ENCODE assay signal across 25 mouse cellular contexts in the genomic region with DNA sequence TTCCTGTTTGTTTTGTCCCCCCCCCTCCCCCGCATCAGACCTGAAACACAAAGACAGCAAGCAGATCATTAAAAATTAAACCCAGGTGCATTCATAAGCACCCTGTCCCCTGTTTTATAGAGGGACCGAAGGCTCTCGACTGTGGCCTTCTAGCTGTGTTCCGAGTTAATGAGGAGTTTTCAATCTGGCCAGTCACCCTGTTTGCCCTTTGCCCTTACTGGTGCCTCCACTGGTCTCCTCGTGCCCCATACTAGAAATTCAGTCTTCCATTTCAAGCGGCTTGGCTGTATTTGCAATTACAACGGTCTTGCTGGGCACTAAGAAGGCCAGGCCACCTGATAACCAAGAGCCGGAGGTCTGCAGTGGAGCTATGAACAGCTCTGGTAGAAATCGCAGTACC.
DNase-seq lines count a peak whose midpoint lies in the region; ATAC-seq and TF ChIP-seq lines count a peak whose summit lies in the region.
"Had no signal": no experiment of that assay in that cellular context is flagged by ENCODE, and none has a peak within 500 bp of the region (broad histone marks: within the 10 kb centered on the region; RNA-seq: fewer than 3 reads in every experiment).

No protein-coding gene starts in this region.

- no peaks in the 10 kb centered on the region for H3K36me3 ChIP-seq in kidney, adult 2 months (ENCODE audit: control insufficient read depth, insufficient read depth, low read length)
- no peaks in the 10 kb centered on the region for H3K36me3 ChIP-seq in midbrain, embryonic 11.5 days (ENCODE audit: control insufficient read depth, insufficient read depth, low read length)
- H3K36me3 ChIP-seq in midbrain, embryonic 10.5 days: no peaks in the 10 kb centered on the region
- no peaks in the 10 kb centered on the region for H3K36me3 ChIP-seq in kidney, postnatal 0 days (ENCODE audit: insufficient read depth, low read length)
- H3K36me3 ChIP-seq: embryonic facial prominence, embryonic 10.5 days; embryonic facial prominence, embryonic 15.5 days; heart, embryonic 13.5 days; liver, embryonic 15.5 days; neural tube, embryonic 15.5 days had no signal

- WGBS in kidney, adult 2 months: 31% methylated on average over 9 of the region's 9 CpGs
- 55% methylated on average over 9 of the region's 9 CpGs for WGBS in midbrain, embryonic 11.5 days
- WGBS in midbrain, embryonic 10.5 days: 56% methylated on average over 9 of the region's 9 CpGs
- 36% methylated on average over 9 of the region's 9 CpGs for WGBS in kidney, postnatal 0 days

- H3K4me2 ChIP-seq in midbrain, embryonic 11.5 days: no peak overlapping the region
- H3K4me2 ChIP-seq in kidney, postnatal 0 days (ENCODE audit: low read length): no peak overlapping the region
- H3K4me2 ChIP-seq: embryonic facial prominence, embryonic 15.5 days; heart, embryonic 13.5 days; hindbrain, embryonic 14.5 days; liver, embryonic 15.5 days; lung, embryonic 14.5 days; neural tube, embryonic 15.5 days had no signal

- no peaks in the 10 kb centered on the region for H3K9me3 ChIP-seq in midbrain, embryonic 11.5 days (ENCODE audit: control insufficient read depth, low read length)
- H3K9me3 ChIP-seq in midbrain, embryonic 10.5 days (replicated peaks): no peaks in the 10 kb centered on the region
- H3K9me3 ChIP-seq in kidney, postnatal 0 days (replicated peaks; ENCODE audit: low read length): no peaks in the 10 kb centered on the region
- H3K9me3 ChIP-seq: embryonic facial prominence, embryonic 10.5 days; embryonic facial prominence, embryonic 15.5 days; heart, embryonic 13.5 days; liver, embryonic 15.5 days; neural tube, embryonic 15.5 days had no signal

- peak; percentile 23 for DNase-seq in kidney, adult 2 months
- no peak for DNase-seq in kidney, adult 18-20 months
- DNase-seq in midbrain, embryonic 11.5 days (ENCODE audit: low spot score, missing footprints): no peak
- DNase-seq in midbrain, embryonic 10.5 days (ENCODE audit: low spot score): no peak
- DNase-seq in kidney, postnatal 0 days (ENCODE audit: low spot score): peak; percentile 42
- peak; percentile 45 for DNase-seq in retina, postnatal 1 day
- no peak for DNase-seq in left cerebral cortex, adult 11 months (ENCODE audit: low spot score)
- DNase-seq: adrenal gland, postnatal 14 days; cerebellum, adult 11-12 months; cerebellum, adult 9-11 months; heart, postnatal 10 days; left cerebral cortex, postnatal 4 days; liver; lung, embryonic 14.5 days; lung, postnatal 14 days; right cerebral cortex, adult 18-20 months; spleen, adult 18-20 months; thymus, postnatal 14 days had no signal

- no peak for TF ChIP-seq CTCF in kidney, adult 2 months (conservative IDR thresholded peaks at IDR 0.05; ENCODE audit: insufficient read depth, insufficient read length, low read depth, low read length)
- no peak for TF ChIP-seq CTCF in kidney, postnatal 0 days (IDR thresholded peaks at IDR 0.05; ENCODE audit: low read depth)

- H3K4me1 ChIP-seq in kidney, adult 2 months (ENCODE audit: control insufficient read depth, insufficient read depth, low read length): no peaks in the 10 kb centered on the region
- H3K4me1 ChIP-seq in midbrain, embryonic 11.5 days (ENCODE audit: control insufficient read depth, insufficient read depth, low read length): peaks cover 6% of the 10 kb centered on the region; the same call in 1 of the 2 replicates
- peaks cover 21% of the 10 kb centered on the region for H3K4me1 ChIP-seq in midbrain, embryonic 10.5 days
- no peaks in the 10 kb centered on the region for H3K4me1 ChIP-seq in kidney, postnatal 0 days (replicated peaks; ENCODE audit: insufficient read depth, low read length)
- H3K4me1 ChIP-seq: embryonic facial prominence, embryonic 15.5 days; heart, embryonic 13.5 days; liver, embryonic 15.5 days had no signal

- H3K4me3 ChIP-seq in kidney, adult 2 months (ENCODE audit: insufficient read depth, low read depth, low read length): no peak overlapping the region
- H3K4me3 ChIP-seq in midbrain, embryonic 11.5 days (ENCODE audit: low read depth, low read length): no peak overlapping the region
- no peak overlapping the region for H3K4me3 ChIP-seq in midbrain, embryonic 10.5 days
- no peak overlapping the region for H3K4me3 ChIP-seq in kidney, postnatal 0 days (replicated peaks; ENCODE audit: low read depth, low read length)
- H3K4me3 ChIP-seq: embryonic facial prominence, embryonic 10.5 days; embryonic facial prominence, embryonic 15.5 days; heart, embryonic 13.5 days; liver, embryonic 15.5 days; neural tube, embryonic 15.5 days had no signal

- no peak for TF ChIP-seq POLR2A in kidney, adult 2 months (IDR thresholded peaks at IDR 0.05; ENCODE audit: low read depth, low read length)

- H3K9ac ChIP-seq in midbrain, embryonic 11.5 days (ENCODE audit: low read length): no peak overlapping the region
- no peak overlapping the region for H3K9ac ChIP-seq in kidney, postnatal 0 days (ENCODE audit: low read depth, low read length)
- H3K9ac ChIP-seq: embryonic facial prominence, embryonic 15.5 days; heart, embryonic 13.5 days; hindbrain, embryonic 14.5 days; liver, embryonic 15.5 days; lung, embryonic 14.5 days; neural tube, embryonic 15.5 days had no signal

- H3K27me3 ChIP-seq in kidney, adult 2 months (replicated peaks; ENCODE audit: control insufficient read depth, insufficient read depth, low read length): no peaks in the 10 kb centered on the region; the same call in 1 of the 2 replicates
- no peaks in the 10 kb centered on the region for H3K27me3 ChIP-seq in midbrain, embryonic 11.5 days (ENCODE audit: control insufficient read depth, insufficient read depth, low read length)
- H3K27me3 ChIP-seq in midbrain, embryonic 10.5 days (ENCODE audit: low read depth, poor library complexity, severe bottlenecking): no peaks in the 10 kb centered on the region
- no peaks in the 10 kb centered on the region for H3K27me3 ChIP-seq in kidney, postnatal 0 days (ENCODE audit: insufficient read depth, low read length)
- H3K27me3 ChIP-seq: embryonic facial prominence, embryonic 15.5 days; heart, embryonic 13.5 days; liver, embryonic 15.5 days; neural tube, embryonic 15.5 days had no signal

- 0 out of 2 replicates have a peak, but pooled peaks have one; percentile 30 for ATAC-seq in midbrain, embryonic 11.5 days (ENCODE audit: low FRiP score)
- no peak for ATAC-seq in kidney, postnatal 0 days (replicated peaks; ENCODE audit: low FRiP score, low read depth)
- ATAC-seq: CD4-positive, CD25-positive, alpha-beta regulatory T cell, adult 4 months had no signal

- no peak overlapping the region for H3K27ac ChIP-seq in kidney, adult 2 months (ENCODE audit: insufficient read depth, low read depth, low read length)
- H3K27ac ChIP-seq in midbrain, embryonic 11.5 days (ENCODE audit: low read depth, low read length): no peak overlapping the region
- no peak overlapping the region for H3K27ac ChIP-seq in midbrain, embryonic 10.5 days (replicated peaks)
- no peak overlapping the region for H3K27ac ChIP-seq in kidney, postnatal 0 days
- H3K27ac ChIP-seq: embryonic facial prominence, embryonic 10.5 days; embryonic facial prominence, embryonic 15.5 days; heart, embryonic 13.5 days; hindbrain, embryonic 14.5 days; liver, embryonic 15.5 days; neural tube, embryonic 15.5 days had no signal

Comparison
In these comparisons a context has a peak if more than half of its experiments do, and no peak if none do; other contexts are left out.
1. DNase-seq: peak in kidney, adult 2 months (single experiment), kidney, postnatal 0 days (single experiment) and retina, postnatal 1 day (single experiment); none in kidney, adult 18-20 months (single experiment), midbrain, embryonic 11.5 days (single experiment), midbrain, embryonic 10.5 days (single experiment) and left cerebral cortex, adult 11 months (single experiment).